Mouse (Mus musculus): ENCODE measurements around the gene Prkci. TPM values are rescaled to one million over a fixed set of nuclear protein-coding genes. Genes with fewer than 3 reads are reported as not detected.
A peak's percentile ranks its signal among the peaks of the same experiment; 100 is the strongest.

Prkci gene
- polyA plus RNA-seq, 1 experiment from 2014 or later: 37.7 TPM

- Histone ChIP-seq H3K36me3 (no peaks in the 10 kb centered on the region), H3K27me3 (ENCODE audit: low read depth, poor library complexity, severe bottlenecking) (no peaks in the 10 kb centered on the region), H3K4me3 (no peak overlapping the region), H3K27ac (0 out of 2 replicates have a peak overlapping the region, but pooled peaks have one; percentile 12), H3K4me1 (peaks cover 5% of the 10 kb centered on the region; the same call in 1 of the 2 replicates), H3K9me3 (replicated peaks) (no peaks in the 10 kb centered on the region)
- no peak for DNase-seq (ENCODE audit: low spot score)
- 82% methylated on average over 20 of the region's 20 CpGs for WGBS
These were observed 65.7 kb downstream of the Prkci start for GRCm38 (mm10) chr3:31061103-31061785.

GRCm38 (mm10) chr3:31061786-31062120 lies 66.2 kb downstream of the Prkci start:
- Histone ChIP-seq H3K27me3 (ENCODE audit: low read depth, poor library complexity, severe bottlenecking) (no peaks in the 10 kb centered on the region), H3K27ac (no peak overlapping the region), H3K4me3 (no peak overlapping the region), H3K36me3 (no peaks in the 10 kb centered on the region), H3K9me3 (replicated peaks) (no peaks in the 10 kb centered on the region), H3K4me1 (peaks cover 5% of the 10 kb centered on the region; the same call in 1 of the 2 replicates)
- DNase-seq (ENCODE audit: low spot score): no peak
- 82% methylated on average over 4 of the region's 4 CpGs for WGBS

DNA sequence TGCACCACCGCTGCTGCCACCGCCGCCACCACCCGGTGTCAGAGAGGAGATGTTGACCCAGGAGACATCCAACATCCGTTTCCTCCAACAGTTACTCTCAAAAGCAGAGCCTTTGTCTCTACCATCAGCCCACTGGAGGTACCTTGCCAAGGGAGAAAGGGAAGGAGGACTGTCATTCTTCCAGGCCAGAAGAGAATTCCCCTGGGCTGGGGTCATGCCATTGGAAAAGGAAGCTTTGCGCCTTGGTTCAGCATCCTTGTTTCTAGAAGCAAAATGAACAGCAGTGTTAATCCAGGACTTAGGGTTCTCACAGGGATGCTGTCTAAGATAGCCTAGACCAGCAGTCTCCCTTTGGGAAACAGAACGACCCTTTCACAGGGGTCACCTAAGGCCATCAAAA lies 66.8 kb downstream of the Prkci start:
- H3K4me3 ChIP-seq: no peak overlapping the region
- DNase-seq (ENCODE audit: low spot score): no peak
- WGBS: 92% methylated on average over 7 of the region's 7 CpGs
- H3K27me3 ChIP-seq (ENCODE audit: low read depth, poor library complexity, severe bottlenecking): no peaks in the 10 kb centered on the region
- peaks cover 5% of the 10 kb centered on the region; the same call in 1 of the 2 replicates for H3K4me1 ChIP-seq
- no peaks in the 10 kb centered on the region for H3K36me3 ChIP-seq
- no peaks in the 10 kb centered on the region for H3K9me3 ChIP-seq (replicated peaks)
- H3K27ac ChIP-seq: no peak overlapping the region

GRCm38 (mm10) chr3:31068482-31068881 lies 72.9 kb downstream of the Prkci start:
- 88% methylated on average over 7 of the region's 7 CpGs for WGBS
- H3K27ac ChIP-seq: no peak overlapping the region
- H3K4me1 ChIP-seq: no peaks in the 10 kb centered on the region
- DNase-seq (ENCODE audit: low spot score): no peak
- H3K4me3 ChIP-seq: no peak overlapping the region
- H3K9me3 ChIP-seq (replicated peaks): no peaks in the 10 kb centered on the region
- H3K36me3 ChIP-seq: no peaks in the 10 kb centered on the region
- H3K27me3 ChIP-seq (ENCODE audit: low read depth, poor library complexity, severe bottlenecking): no peaks in the 10 kb centered on the region

- Histone ChIP-seq H3K4me1 (no peaks in the 10 kb centered on the region), H3K27ac (no peak overlapping the region), H3K27me3 (ENCODE audit: low read depth, poor library complexity, severe bottlenecking) (no peaks in the 10 kb centered on the region), H3K9me3 (replicated peaks) (no peaks in the 10 kb centered on the region), H3K4me3 (no peak overlapping the region), H3K36me3 (no peaks in the 10 kb centered on the region)
- WGBS: 91% methylated on average over 14 of the region's 14 CpGs
- DNase-seq (ENCODE audit: low spot score): no peak
These were observed 76.3 kb downstream of the Prkci start for GRCm38 (mm10) chr3:31071804-31072203.

- no peaks in the 10 kb centered on the region for H3K9me3 ChIP-seq (replicated peaks)
- H3K4me1 ChIP-seq: no peaks in the 10 kb centered on the region
- H3K4me3 ChIP-seq: no peak overlapping the region
- no peak for DNase-seq (ENCODE audit: low spot score)
- H3K36me3 ChIP-seq: no peaks in the 10 kb centered on the region
- no peaks in the 10 kb centered on the region for H3K27me3 ChIP-seq (ENCODE audit: low read depth, poor library complexity, severe bottlenecking)
- H3K27ac ChIP-seq: no peak overlapping the region
- 71% methylated on average over 11 of the region's 11 CpGs for WGBS
These were observed 80.3 kb downstream of the Prkci start for GRCm38 (mm10) chr3:31075808-31076207.

- Histone ChIP-seq H3K27me3 (ENCODE audit: low read depth, poor library complexity, severe bottlenecking) (no peaks in the 10 kb centered on the region), H3K4me3 (no peak overlapping the region)
- WGBS: 92% methylated on average over 6 of the region's 6 CpGs
These were observed 81.6 kb downstream of the Prkci start for GRCm38 (mm10) chr3:31077068-31077703.

DNA sequence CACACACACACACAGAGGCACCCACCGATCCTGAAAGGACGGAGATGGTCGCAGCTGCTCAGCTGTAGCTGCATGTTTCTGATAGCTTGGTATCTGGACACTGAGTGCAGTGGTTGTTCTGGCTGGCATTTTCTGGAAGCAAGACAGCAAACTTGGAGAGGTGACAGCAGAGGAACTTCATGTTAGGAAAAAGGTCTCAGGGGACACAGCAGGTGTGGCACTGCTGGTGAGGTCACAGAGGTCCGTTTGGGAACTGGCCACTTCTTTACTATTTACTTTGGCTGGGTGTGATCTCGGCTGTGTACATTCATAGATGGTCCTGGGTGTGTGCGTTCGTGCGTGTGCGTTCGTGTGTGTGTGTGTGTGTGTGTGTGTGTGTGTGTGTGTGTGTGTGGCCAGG lies 83.9 kb downstream of the Prkci start:
- Histone ChIP-seq H3K4me1 (peaks cover 4% of the 10 kb centered on the region; the same call in 1 of the 2 replicates), H3K27me3 (ENCODE audit: low read depth, poor library complexity, severe bottlenecking) (no peaks in the 10 kb centered on the region), H3K36me3 (no peaks in the 10 kb centered on the region), H3K27ac (no peak overlapping the region), H3K9me3 (replicated peaks) (no peaks in the 10 kb centered on the region), H3K4me3 (no peak overlapping the region)
- WGBS: 87% methylated on average over 10 of the region's 10 CpGs
- DNase-seq (ENCODE audit: low spot score): no peak

More at GRCm38 (mm10) chr3:31077068-31077703, 81.6 kb downstream of the Prkci start:
- Histone ChIP-seq H3K36me3 (no peaks in the 10 kb centered on the region), H3K9me3 (replicated peaks) (no peaks in the 10 kb centered on the region), H3K4me1 (no peaks in the 10 kb centered on the region), H3K27ac (no peak overlapping the region)
- no peak for DNase-seq (ENCODE audit: low spot score)

- 89% methylated on average over 10 of the region's 10 CpGs for whole genome bisulfite sequencing
- DNase-seq (ENCODE audit: low spot score): no peak
These were observed 85.4 kb downstream of the Prkci start for GRCm38 (mm10) chr3:31080791-31081502.

DNA sequence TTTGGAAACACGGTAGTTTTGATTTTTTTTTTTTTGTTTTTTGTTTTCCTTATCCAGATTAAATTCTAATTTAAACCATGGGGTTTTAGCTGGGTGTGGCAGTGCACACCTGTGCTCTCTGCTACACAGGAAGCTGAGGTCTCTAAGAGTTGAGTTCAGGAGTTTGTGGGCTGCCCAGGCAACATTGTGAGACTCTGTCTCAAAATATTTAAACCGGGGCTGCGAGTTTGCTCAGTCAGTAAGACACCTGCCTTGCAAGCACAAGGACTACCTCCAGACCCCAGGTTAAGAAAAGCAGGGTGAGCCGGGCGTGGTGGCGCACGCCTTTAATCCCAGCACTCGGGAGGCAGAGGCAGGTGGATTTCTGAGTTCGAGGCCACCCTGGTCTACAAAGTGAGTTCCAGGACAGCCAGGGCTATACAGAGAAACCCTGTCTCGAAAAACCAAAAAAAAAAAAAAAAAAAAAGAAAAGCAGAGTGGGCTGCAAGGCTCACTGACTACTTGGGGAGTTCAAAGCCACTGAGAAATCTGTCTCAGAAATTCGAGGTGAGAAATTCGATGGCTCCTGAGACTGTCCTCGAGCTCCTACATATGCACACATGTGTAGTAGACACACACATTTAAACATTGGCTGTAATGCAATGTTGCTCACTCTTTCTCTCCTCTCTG lies 87.4 kb downstream of the Prkci start:
- WGBS: 92% methylated on average over 12 of the region's 13 CpGs
- Histone ChIP-seq H3K36me3 (no peaks in the 10 kb centered on the region), H3K4me3 (no peak overlapping the region), H3K27me3 (ENCODE audit: low read depth, poor library complexity, severe bottlenecking) (no peaks in the 10 kb centered on the region), H3K9me3 (replicated peaks) (no peaks in the 10 kb centered on the region), H3K4me1 (peaks cover 4% of the 10 kb centered on the region; the same call in 1 of the 2 replicates), H3K27ac (no peak overlapping the region)
- no peak for DNase-seq (ENCODE audit: low spot score)

More at GRCm38 (mm10) chr3:31080791-31081502, 85.4 kb downstream of the Prkci start:
- H3K27me3 ChIP-seq (ENCODE audit: low read depth, poor library complexity, severe bottlenecking): no peaks in the 10 kb centered on the region
- H3K4me3 ChIP-seq: no peak overlapping the region
- no peaks in the 10 kb centered on the region for H3K36me3 ChIP-seq
- no peaks in the 10 kb centered on the region for H3K9me3 ChIP-seq (replicated peaks)
- peaks cover 4% of the 10 kb centered on the region; the same call in 1 of the 2 replicates for H3K4me1 ChIP-seq
- H3K27ac ChIP-seq: no peak overlapping the region

- Histone ChIP-seq H3K27me3 (ENCODE audit: low read depth, poor library complexity, severe bottlenecking) (no peaks in the 10 kb centered on the region), H3K4me1 (peaks cover 4% of the 10 kb centered on the region; the same call in 1 of the 2 replicates), H3K4me3 (no peak overlapping the region), H3K9me3 (replicated peaks) (no peaks in the 10 kb centered on the region), H3K27ac (no peak overlapping the region), H3K36me3 (no peaks in the 10 kb centered on the region)
- WGBS: 68% methylated on average over 12 of the region's 12 CpGs
- no peak for DNase-seq (ENCODE audit: low spot score)
These were observed 88.1 kb downstream of the Prkci start for GRCm38 (mm10) chr3:31083507-31084245.

GRCm38 (mm10) chr3:31085000-31085399 lies 89.5 kb downstream of the Prkci start:
- Histone ChIP-seq H3K4me1 (peaks cover 11% of the 10 kb centered on the region; the same call in 1 of the 2 replicates), H3K27ac (no peak overlapping the region), H3K9me3 (replicated peaks) (no peaks in the 10 kb centered on the region), H3K27me3 (ENCODE audit: low read depth, poor library complexity, severe bottlenecking) (no peaks in the 10 kb centered on the region), H3K4me3 (no peak overlapping the region), H3K36me3 (no peaks in the 10 kb centered on the region)
- no peak for DNase-seq (ENCODE audit: low spot score)
- 86% methylated on average over 3 of the region's 3 CpGs for WGBS
